Mouse (Mus musculus): ENCODE measurements around the gene Nr3c2. TPM values are rescaled to one million over a fixed set of nuclear protein-coding genes. Genes with fewer than 3 reads are reported as not detected.
A peak's percentile ranks its signal among the peaks of the same experiment; 100 is the strongest.

The Nr3c2 gene
- total RNA-seq (2021) (10 to 100 TPM; 13.1 to 14.7 TPM), polyA plus RNA-seq (2012; rRNA removed) (3.3 and 4.4 TPM in 2 replicates)
- long read RNA-seq, full-length matches to known transcripts: 1 of 3 reads
- long read RNA-seq, partial matches to known transcripts: 0 of 3 reads
- long read RNA-seq, other reads (novel, unspliced or antisense): 2 of 3 reads

- no peak for DNase-seq
Measured at GRCm38 (mm10) chr8:76899411-76900154, at the start of gene Nr3c2. TSS of gene Nr3c2 (plus strand) at chr8:76899442.

GRCm38 (mm10) chr8:76858534-76858933, 40.7 kb upstream of the Nr3c2 start:
- DNase-seq: no peak

GRCm38 (mm10) chr8:76859709-76860108, 39.5 kb upstream of the Nr3c2 start:
- no peak for DNase-seq

GRCm38 (mm10) chr8:76863066-76863465, 36.2 kb upstream of the Nr3c2 start:
- no peak for DNase-seq

- DNase-seq: no peak
Measured at GRCm38 (mm10) chr8:76876809-76877208, 22.4 kb upstream of the Nr3c2 start.

- DNase-seq: no peak
Measured at GRCm38 (mm10) chr8:76897050-76897449, 2.2 kb upstream of the Nr3c2 start.

GRCm38 (mm10) chr8:76898721-76899410, 376 bp upstream of the Nr3c2 start:
- DNase-seq: peak; percentile 92

- DNase-seq: peak; percentile 81
Measured at GRCm38 (mm10) chr8:76900155-76901141, 1.2 kb downstream of the Nr3c2 start.

- DNase-seq: peak; percentile 99
Measured at GRCm38 (mm10) chr8:76901430-76902204, 2.4 kb downstream of the Nr3c2 start.

GRCm38 (mm10) chr8:76902205-76903078, 3.2 kb downstream of the Nr3c2 start:
- DNase-seq: no peak

- no peak for DNase-seq
Measured at GRCm38 (mm10) chr8:76911206-76911605, 12.0 kb downstream of the Nr3c2 start.

- no peak for DNase-seq
Measured at GRCm38 (mm10) chr8:76912678-76913077, 13.4 kb downstream of the Nr3c2 start.

- DNase-seq: no peak
Measured at GRCm38 (mm10) chr8:76913207-76913606, 14.0 kb downstream of the Nr3c2 start.

GRCm38 (mm10) chr8:76915260-76915659, 16.0 kb downstream of the Nr3c2 start:
- no peak for DNase-seq

GRCm38 (mm10) chr8:76919546-76919945, 20.3 kb downstream of the Nr3c2 start:
- DNase-seq: no peak

GRCm38 (mm10) chr8:76924150-76924549, 24.9 kb downstream of the Nr3c2 start:
- DNase-seq: no peak

- DNase-seq: no peak
Measured at GRCm38 (mm10) chr8:76928326-76928725, 29.1 kb downstream of the Nr3c2 start.

GRCm38 (mm10) chr8:76928808-76929207, 29.6 kb downstream of the Nr3c2 start:
- DNase-seq: no peak

GRCm38 (mm10) chr8:76965046-76965445, 65.8 kb downstream of the Nr3c2 start:
- DNase-seq: no peak

- no peak for DNase-seq
Measured at GRCm38 (mm10) chr8:76971187-76971586, 71.9 kb downstream of the Nr3c2 start.
